Mouse (Mus musculus) limb, embryonic 10.5 days (tissue): ENCODE measurements around the gene D130043K22Rik. TPM values are rescaled to one million over a fixed set of nuclear protein-coding genes. Genes with fewer than 3 reads are reported as not detected.

Source experiments
- DNase-seq: peaks from one replicate; pipeline ENCODE4 v3.0.0-alpha.2; 2017; ENCODE audit warnings: low spot score
- H3K27ac ChIP-seq: fragments of 300-500 bp; sonication (generic); 2 replicates; pipeline ENCODE4 v1.5.1; 2016; ENCODE audit warnings: mild to moderate bottlenecking
- H3K27me3 ChIP-seq: fragments of 300-500 bp; sonication (generic); 2 replicates; pipeline ENCODE4 v1.6.1; 2016; ENCODE audit warnings: low read depth, mild to moderate bottlenecking; ENCODE audit not compliant: poor library complexity, severe bottlenecking
- H3K36me3 ChIP-seq: fragments of 300-500 bp; sonication (generic); 2 replicates; pipeline ENCODE4 v1.6.1; 2016; ENCODE audit warnings: mild to moderate bottlenecking, moderate library complexity
- H3K4me1 ChIP-seq: fragments of 300-500 bp; sonication (generic); 2 replicates; pipeline ENCODE4 v1.6.1; 2016
- H3K4me3 ChIP-seq: fragments of 300-500 bp; sonication (generic); 2 replicates; pipeline ENCODE4 v1.5.1; 2016; ENCODE audit warnings: mild to moderate bottlenecking, moderate library complexity
- H3K9me3 ChIP-seq: fragments of 300-500 bp; sonication (generic); replicated peaks from 2 replicates; pipeline ENCODE4 v1.6.1; 2016; ENCODE audit warnings: mild to moderate bottlenecking
- WGBS: fragments of 180-500 bp; shearing (Covaris S2); methylation state at CpG from one replicate; pipeline ENCODE4 v1.1.7; 2016; 5-methylcytosine and 5-hydroxymethylcytosine counted together
- polyA plus RNA-seq: library from polyadenylated mRNA; unstranded; fragments of >200 nt; fragmentation: Nextera tagmentation; extraction: Ambion mirVana; gene quantifications from 2 replicates; pipeline ENCODE4 v1.2.1, GENCODE M21; 2016

D130043K22Rik gene
- 0.09 TPM in 1 of 2 replicates, not detected in the other for polyA plus RNA-seq

DNA sequence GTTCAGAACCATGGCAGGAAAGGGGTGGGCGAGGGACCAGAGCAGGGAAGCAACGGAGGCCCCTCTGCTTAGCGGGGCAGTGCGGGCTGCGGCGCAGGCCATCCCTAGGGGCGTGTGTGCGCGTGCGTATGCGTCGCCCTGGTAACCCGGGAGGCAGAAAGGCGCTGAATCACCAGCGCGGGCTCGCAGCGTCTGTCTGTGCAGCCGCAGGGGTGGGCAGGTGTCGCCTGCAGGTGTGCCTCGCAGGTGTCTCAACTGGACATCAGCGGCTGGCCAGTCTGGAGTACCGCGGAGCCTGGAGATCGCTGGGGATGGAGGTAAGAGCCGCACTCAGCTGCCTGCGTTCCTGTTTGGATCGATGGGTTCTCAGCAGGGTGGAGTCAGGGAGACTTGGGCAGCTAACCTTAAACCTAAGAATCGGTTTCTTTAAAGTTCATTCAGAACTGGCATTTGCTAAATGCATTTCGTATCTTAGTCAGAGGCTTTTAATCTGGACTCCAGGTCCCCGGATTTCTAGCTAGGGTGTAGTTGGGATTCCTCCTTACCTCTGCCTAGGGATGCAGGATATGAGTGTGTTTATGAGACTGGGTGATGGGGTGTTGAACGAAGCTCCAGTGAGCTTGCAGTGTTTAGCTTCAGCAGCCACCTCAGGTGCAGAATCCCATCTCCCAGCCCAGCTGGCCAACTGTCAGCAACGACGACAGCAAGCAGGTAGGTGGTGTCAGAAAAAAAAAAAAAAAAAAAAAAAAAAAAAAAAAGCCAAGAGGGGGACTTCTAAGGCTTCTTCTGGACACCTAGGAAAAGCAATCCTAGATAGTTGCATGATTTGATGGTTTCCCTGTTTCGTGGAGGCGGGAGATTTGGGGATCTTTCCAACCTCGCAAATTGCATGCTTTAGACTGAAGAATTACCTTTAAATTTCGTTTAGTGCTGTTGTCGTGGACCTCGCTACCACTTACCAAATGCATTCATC lies at the start of gene D130043K22Rik:
Gene D130043K22Rik, plus strand, starts transcription at position 153 of the 973 bp plus-strand sequence.
- 12% methylated on average over 40 of the region's 40 CpGs for WGBS
- Histone ChIP-seq H3K27me3 (no peaks in the 10 kb centered on the region), H3K4me1 (peaks cover 15% of the 10 kb centered on the region), H3K36me3 (peaks cover 31% of the 10 kb centered on the region), H3K9me3 (no peaks in the 10 kb centered on the region), H3K27ac (peak within 1 kb of the TSS; percentile 26; the same call in 1 of the 2 replicates), H3K4me3 (peak within 1 kb of the TSS; percentile 57)
- peak; percentile 72 for DNase-seq

DNA sequence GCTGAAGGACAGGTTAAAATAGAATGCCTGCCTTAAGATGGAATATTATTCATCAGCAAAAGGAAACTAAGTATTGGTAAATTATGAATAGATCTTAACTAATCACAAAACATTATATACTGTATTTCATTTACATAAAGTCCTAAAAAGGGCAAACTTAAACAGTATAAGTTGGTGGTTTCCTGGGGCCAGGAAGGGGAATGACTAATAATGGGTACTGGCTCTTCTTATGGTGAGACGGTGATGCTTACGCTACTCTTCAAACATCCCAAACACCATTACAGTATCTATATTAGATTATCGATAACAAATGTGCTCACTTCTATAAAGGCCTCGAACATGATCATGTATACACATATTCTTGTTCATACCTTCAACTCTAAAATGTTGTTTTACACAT lies 46.2 kb upstream of the D130043K22Rik start:
- peaks cover 22% of the 10 kb centered on the region for H3K4me1 ChIP-seq
- WGBS: 94% methylated on average over 4 of the region's 4 CpGs
- H3K4me3 ChIP-seq: no peak overlapping the region
- H3K36me3 ChIP-seq: no peaks in the 10 kb centered on the region
- no peak overlapping the region for H3K27ac ChIP-seq
- no peaks in the 10 kb centered on the region for H3K27me3 ChIP-seq
- no peak for DNase-seq
- H3K9me3 ChIP-seq: no peaks in the 10 kb centered on the region

DNA sequence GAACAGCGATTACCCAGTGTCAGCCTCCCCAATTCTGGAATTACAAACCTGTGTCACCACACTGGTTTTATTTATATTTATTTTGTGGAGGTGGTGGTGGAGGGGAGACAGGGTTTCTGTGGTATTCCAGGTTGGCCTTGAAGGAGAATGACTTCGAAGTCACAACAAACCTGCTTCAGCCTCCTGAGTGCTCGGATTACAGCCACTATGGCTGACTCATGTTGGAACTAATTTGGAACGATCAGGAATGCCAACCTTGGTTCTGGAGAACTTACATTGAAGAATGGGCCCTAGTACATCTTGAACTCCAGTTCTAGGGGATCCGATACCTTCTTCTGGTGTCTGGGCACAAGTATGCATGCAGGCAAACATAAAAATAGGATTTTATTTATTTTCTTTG lies 45.6 kb upstream of the D130043K22Rik start:
- Histone ChIP-seq H3K9me3 (no peaks in the 10 kb centered on the region), H3K36me3 (no peaks in the 10 kb centered on the region), H3K27me3 (no peaks in the 10 kb centered on the region), H3K27ac (peak overlapping the region; percentile 98; the same call in 1 of the 2 replicates), H3K4me3 (peak overlapping the region; percentile 100), H3K4me1 (peaks cover 29% of the 10 kb centered on the region)
- no peak for DNase-seq
- 70% methylated on average over 5 of the region's 5 CpGs for WGBS

DNA sequence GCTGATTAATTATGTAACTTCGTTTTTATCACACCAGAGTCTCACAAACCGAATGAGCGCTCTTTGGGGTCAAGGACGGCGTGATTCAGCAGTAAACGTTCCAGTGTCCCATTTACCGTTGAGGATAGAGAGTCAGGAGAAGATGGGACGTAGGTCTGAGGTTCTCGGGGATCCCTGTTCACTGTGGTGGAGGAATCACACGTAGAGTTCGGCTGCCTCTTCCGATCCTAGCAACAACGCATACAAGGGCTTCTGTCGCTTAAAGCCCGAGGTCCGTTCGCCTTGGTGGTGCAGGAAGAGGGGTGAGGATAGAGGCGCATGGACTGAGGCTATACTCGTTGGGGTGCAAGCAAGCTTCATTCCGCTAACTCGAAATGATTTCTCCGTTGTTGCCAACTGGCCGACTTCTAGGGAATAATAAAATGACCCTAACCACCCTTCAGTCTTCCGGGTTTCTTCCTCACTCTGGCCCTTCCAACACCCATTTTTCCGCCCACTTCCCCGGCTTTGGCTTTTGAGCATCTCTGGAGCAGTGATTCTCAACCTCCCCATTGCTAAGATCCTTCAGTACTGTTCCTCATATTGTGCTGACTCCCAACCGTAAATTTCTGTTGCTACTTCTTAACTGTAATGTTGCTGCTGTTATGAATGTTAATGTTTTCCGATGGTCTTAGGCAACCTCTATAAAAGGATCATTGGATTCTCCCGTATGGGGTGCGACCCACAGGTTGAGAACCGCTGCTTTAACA lies 44.8 kb upstream of the D130043K22Rik start:
- Histone ChIP-seq H3K27me3 (no peaks in the 10 kb centered on the region), H3K36me3 (peaks cover 6% of the 10 kb centered on the region), H3K4me1 (peaks cover 32% of the 10 kb centered on the region), H3K27ac (peak overlapping the region; percentile 98), H3K4me3 (peak overlapping the region; percentile 100), H3K9me3 (no peaks in the 10 kb centered on the region)
- DNase-seq: peak; percentile 59
- WGBS: 1% methylated on average over 31 of the region's 31 CpGs

DNA sequence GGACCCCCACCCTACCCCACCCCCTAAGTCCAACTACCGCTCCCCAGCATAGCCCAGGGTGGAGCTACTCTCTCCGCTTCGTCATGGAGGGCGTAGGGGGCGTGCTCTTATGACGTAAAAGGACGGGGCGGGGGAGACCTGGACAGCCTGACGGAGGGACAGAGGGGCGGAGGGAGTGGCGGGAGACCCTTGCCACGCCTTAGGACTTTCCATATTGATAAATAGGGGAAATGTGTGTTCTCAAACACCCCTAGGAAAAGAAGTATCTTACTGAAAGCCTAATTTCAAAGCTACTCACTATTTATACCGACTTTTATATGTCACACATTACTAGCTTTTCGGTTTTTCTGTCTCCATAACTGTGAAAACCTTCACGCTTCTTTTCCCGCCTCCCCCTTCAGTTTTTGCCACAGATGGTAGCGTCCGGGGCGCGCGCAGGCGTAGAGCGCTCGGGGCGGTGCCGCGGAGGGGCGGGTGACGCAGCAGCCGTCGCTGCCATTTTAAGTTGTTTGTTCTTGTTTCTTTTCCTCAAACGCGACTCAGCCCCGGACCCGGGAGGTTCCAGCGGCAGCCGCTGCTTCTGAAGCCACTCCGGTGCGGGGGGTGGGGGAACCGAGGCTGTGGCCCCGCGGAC lies 44.1 kb upstream of the D130043K22Rik start:
- H3K4me3 ChIP-seq: peak overlapping the region; percentile 100
- WGBS: under 1% methylated on average over 42 of the region's 42 CpGs
- peak overlapping the region; percentile 98 for H3K27ac ChIP-seq
- peaks cover 32% of the 10 kb centered on the region for H3K4me1 ChIP-seq
- H3K9me3 ChIP-seq: no peaks in the 10 kb centered on the region
- H3K27me3 ChIP-seq: no peaks in the 10 kb centered on the region
- peak; percentile 97 for DNase-seq
- H3K36me3 ChIP-seq: peaks cover 13% of the 10 kb centered on the region

DNA sequence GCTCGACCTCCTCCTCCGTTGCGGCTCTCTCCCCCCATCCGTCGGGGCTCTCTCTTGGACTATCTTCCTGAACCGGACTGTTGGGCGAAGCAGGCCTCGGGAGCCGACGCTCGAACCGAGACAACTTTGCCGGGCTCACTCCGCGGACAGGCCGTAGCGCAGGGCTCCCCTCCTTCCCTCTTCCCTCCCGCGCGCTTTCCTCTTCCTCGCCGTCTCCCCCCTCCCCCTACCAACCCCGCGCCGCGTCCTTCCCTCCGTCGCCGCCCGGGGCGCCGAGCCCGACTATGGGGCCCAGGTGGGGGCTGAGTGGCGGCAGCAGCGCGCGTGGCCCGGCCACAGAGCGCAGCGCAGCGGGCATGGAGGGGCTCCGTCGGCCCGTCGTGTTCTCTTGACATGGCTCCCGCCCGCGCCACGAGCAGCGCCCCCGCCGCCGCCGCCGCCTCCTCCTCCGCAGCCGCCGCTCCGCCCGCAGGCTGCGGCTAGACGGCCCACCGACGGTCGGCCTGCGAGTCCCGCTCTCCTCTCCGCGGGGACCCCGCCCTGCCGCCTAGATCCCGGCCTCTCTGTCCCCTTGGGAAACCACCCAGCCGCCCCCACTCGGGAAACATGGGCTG lies 43.5 kb upstream of the D130043K22Rik start, which contains the start of gene BC005537:
Gene BC005537, plus strand, starts transcription at position 350 of the 614 bp plus-strand sequence.
- DNase-seq: peak; percentile 79
- H3K4me3 ChIP-seq: peak within 1 kb of the TSS; percentile 100
- peaks cover 32% of the 10 kb centered on the region for H3K4me1 ChIP-seq
- H3K27ac ChIP-seq: peak within 1 kb of the TSS; percentile 98
- no peaks in the 10 kb centered on the region for H3K27me3 ChIP-seq
- under 1% methylated on average over 63 of the region's 74 CpGs for WGBS
- H3K36me3 ChIP-seq: peaks cover 19% of the 10 kb centered on the region
- no peaks in the 10 kb centered on the region for H3K9me3 ChIP-seq

DNA sequence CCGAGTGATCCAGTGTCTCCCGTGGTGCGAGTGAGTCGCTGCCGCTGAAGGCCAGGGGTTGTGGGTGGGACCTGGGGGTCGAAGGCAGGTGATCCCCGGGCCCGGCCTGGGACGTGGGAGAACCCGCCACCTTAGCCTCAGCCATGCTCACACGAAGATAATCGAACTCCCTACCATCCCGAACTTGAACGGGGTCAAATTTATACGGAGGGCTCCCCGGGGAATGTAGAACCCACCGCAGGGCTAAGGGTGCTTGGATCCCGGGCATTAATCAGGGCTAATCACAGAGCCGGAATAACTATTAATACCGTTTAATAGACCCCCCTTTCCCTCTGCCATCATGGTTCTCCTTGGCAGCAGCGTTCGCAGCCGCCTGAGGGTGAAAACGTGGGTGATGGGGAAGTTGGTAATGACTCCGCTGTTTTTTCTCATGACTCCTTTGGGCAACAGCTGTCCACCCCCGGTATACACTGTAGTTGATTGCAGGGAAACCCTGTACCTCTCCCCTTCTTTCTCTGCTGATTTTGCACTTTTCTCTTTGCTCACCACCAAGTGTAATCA lies 42.7 kb upstream of the D130043K22Rik start:
- Histone ChIP-seq H3K4me1 (peaks cover 32% of the 10 kb centered on the region), H3K36me3 (peaks cover 26% of the 10 kb centered on the region), H3K27me3 (no peaks in the 10 kb centered on the region), H3K4me3 (peak overlapping the region; percentile 100), H3K9me3 (no peaks in the 10 kb centered on the region), H3K27ac (peak overlapping the region; percentile 98)
- peak; percentile 49 for DNase-seq
- under 1% methylated on average over 26 of the region's 26 CpGs for WGBS

DNA sequence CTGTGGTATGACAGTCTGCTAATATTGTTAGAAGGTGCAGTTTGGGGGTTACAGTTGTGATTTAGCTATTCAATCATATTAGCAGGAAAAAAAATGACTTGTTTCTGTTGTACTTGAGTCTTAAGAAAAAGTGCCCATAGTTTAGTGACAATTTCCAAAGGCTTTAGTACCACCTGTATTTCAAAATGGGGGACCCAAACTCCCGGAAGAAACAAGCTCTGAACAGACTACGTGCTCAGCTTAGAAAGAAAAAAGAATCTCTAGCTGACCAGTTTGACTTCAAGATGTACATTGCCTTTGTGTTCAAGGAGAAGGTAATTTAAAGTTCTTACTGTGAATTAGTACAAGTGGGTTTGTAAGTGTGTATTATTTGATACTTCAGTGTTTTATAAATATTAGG lies 41.7 kb upstream of the D130043K22Rik start:
- peaks cover 36% of the 10 kb centered on the region for H3K36me3 ChIP-seq
- peaks cover 32% of the 10 kb centered on the region for H3K4me1 ChIP-seq
- no peaks in the 10 kb centered on the region for H3K27me3 ChIP-seq
- 69% methylated on average over 2 of the region's 2 CpGs for WGBS
- H3K9me3 ChIP-seq: no peaks in the 10 kb centered on the region
- no peak for DNase-seq
- H3K4me3 ChIP-seq: peak overlapping the region; percentile 100
- no peak overlapping the region for H3K27ac ChIP-seq

DNA sequence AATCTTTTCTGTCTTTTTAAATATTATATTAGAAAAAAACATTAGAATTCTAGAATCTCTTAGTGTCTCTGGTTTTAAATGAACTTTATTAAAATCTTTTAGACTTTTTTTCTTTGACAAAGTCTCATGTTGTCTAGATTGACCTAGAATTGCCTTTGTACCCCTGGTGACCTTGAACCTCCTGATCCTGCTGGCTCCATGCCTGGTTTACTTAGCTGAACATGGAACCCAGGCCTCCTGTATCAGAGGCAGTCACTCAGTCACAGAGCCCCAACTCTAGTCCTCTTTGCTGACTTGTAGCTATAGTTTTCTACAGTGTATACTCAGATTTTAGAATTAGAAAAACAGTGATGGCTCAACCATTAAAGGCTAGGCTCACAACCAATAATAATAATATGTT lies 38.9 kb upstream of the D130043K22Rik start:
- Histone ChIP-seq H3K4me1 (peaks cover 25% of the 10 kb centered on the region), H3K27me3 (no peaks in the 10 kb centered on the region), H3K36me3 (peaks cover 65% of the 10 kb centered on the region), H3K9me3 (no peaks in the 10 kb centered on the region), H3K27ac (no peak overlapping the region), H3K4me3 (no peak overlapping the region)
- no peak for DNase-seq

DNA sequence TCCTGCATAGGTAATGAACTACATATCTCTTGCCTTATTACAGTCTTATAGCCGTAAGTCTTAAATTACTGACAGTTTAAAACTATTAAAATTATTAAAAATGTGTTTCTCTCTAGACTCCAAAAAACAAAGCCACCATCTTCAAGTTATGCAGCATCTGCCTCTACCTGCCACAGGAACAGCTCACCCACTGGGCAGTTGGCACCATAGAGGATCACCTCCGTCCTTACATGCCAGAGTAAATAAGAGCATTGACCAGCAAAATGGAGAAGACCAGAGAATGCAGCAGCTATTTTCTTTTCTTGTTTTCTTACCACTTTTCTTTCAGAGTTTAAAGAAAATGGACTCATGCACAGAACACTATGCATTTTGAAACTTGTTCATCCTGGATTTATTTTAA lies 32.4 kb upstream of the D130043K22Rik start:
- 97% methylated on average over 2 of the region's 2 CpGs for WGBS
- no peaks in the 10 kb centered on the region for H3K27me3 ChIP-seq
- H3K27ac ChIP-seq: no peak overlapping the region
- no peaks in the 10 kb centered on the region for H3K9me3 ChIP-seq
- H3K4me3 ChIP-seq: no peak overlapping the region
- DNase-seq: no peak
- H3K4me1 ChIP-seq: no peaks in the 10 kb centered on the region
- peaks cover 89% of the 10 kb centered on the region for H3K36me3 ChIP-seq

DNA sequence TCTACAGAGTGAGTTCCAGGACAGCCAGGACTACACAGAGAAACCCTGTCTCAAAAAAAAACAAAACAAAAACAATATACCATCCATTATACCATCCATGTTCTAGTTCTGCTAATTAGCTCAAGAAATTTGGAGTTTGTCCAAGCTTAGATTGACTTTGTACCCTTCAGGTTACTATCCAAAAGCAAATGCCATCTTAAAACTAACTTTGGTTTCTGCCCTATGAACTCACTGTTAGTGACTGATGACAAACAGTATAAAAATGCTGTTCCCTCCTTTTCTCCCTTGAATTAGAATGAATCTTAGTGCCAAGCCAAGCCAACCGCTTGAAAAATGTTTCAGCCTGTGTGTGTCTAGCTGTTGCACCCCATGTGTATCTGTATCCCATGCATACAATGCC lies 30.3 kb upstream of the D130043K22Rik start:
- WGBS: 84% methylated on average over 1 of the region's 1 CpGs
- H3K9me3 ChIP-seq: no peaks in the 10 kb centered on the region
- H3K36me3 ChIP-seq: peaks cover 80% of the 10 kb centered on the region
- DNase-seq: no peak
- no peaks in the 10 kb centered on the region for H3K27me3 ChIP-seq
- H3K27ac ChIP-seq: no peak overlapping the region
- H3K4me1 ChIP-seq: no peaks in the 10 kb centered on the region
- H3K4me3 ChIP-seq: no peak overlapping the region
